Mouse (Mus musculus): ENCODE results near the gene Car14. TPM values are rescaled to one million over a fixed set of nuclear protein-coding genes. Genes with fewer than 3 reads are reported as not detected.
"Not testable (repeated sequence)": the region's sequence is repeated elsewhere in the genome, so short reads cannot be mapped to it uniquely, and the experiment has no call there.

Gene Car14
- 10 to 100 TPM; 49.1 to 56.9 TPM for total RNA-seq (2021)
- long read RNA-seq, experiment 1, partial matches to known transcripts: 2 of 92 reads
- long read RNA-seq, experiment 1, other reads (novel, unspliced or antisense): 88 of 92 reads
- long read RNA-seq, experiment 2, transcript Car14-204 (2 exons, 984 nt): major isoform, 5 of 117 reads
- long read RNA-seq, experiment 2, partial matches to known transcripts: 2 of 117 reads
- long read RNA-seq, experiment 2, other reads (novel, unspliced or antisense): 110 of 117 reads

DNA sequence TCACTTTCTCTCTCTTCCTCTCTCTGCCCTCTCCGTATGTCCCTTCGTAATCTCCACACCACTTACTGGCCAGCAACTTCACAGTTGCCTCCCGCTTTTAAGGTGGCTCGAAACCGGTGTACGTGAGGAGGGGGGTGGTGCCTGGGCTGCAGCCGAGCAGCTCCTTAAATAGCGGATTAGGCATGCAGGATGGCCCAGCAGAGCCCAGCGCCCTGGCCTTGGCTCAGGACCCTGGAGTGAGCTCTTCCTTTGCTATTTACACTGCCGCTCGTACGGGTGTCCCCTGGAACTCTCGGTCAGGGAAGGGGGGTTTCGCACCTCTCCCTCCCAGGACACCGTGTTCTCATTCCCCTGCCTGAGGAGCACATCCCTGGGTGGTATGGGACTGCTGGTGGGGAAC is at the start of gene Car14:
Gene Car14 (minus strand): TSS at position 124 of the 400 bp plus-strand sequence.
- DNase-seq: peak; percentile 45

DNA sequence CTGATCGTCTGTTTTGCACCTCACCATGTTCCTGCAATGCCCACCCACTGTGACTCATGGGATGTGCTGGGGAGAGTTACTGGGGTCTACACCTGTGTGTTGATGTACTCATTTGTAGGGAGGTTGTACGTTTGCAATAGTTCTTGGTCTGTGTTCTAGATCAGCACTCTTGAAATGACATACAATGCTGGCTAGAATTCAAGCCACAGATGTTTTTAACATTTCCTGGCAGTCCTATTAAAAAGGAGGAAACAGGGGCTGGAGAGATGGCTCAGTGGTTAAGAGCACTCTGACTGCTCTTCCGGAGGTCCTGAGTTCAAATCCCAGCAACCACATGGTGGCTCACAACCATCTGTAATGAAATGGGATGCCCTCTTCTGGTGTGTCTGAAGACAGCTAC is 49.0 kb upstream of the Car14 start:
- no peak for DNase-seq

DNA sequence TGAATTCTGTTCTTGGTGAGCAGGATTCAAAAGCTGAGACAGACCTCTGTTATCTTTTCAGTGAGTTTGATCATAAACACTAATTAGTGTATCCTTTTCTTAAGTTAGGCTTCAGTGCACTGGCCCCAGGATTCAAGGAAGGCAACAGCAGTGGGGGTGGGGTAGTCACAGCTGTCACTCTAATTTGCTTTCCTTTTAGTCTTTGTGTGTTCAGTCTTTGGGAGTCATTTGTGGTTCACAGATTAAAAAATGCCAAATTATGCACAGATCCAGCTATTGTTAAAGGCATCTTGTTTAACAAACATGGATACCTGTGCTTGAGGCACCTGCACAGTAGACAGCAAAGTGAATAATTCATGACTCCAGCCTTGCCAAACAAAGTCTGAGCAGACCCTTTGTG is 48.5 kb upstream of the Car14 start:
- no peak for DNase-seq

DNA sequence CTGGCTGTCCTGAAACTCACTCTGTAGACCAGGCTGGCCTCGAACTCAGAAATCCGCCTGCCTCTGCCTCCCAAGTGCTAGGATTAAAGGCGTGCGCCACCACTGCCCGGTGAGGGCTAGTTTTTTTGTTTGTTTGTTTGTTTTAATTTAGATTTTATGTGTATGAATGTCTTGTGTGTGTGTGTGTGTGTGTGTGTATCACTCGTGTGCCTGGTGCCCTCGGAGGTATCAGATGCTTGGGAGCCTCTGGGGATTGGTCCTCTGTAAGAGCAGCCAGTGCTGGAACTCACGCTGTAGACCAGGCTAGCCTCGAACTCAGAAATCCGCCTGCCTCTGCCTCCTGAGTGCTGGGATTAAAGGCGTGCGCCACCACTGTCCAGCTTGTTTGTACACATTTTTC is 47.1 kb upstream of the Car14 start:
- not testable (repeated sequence) for DNase-seq

DNA sequence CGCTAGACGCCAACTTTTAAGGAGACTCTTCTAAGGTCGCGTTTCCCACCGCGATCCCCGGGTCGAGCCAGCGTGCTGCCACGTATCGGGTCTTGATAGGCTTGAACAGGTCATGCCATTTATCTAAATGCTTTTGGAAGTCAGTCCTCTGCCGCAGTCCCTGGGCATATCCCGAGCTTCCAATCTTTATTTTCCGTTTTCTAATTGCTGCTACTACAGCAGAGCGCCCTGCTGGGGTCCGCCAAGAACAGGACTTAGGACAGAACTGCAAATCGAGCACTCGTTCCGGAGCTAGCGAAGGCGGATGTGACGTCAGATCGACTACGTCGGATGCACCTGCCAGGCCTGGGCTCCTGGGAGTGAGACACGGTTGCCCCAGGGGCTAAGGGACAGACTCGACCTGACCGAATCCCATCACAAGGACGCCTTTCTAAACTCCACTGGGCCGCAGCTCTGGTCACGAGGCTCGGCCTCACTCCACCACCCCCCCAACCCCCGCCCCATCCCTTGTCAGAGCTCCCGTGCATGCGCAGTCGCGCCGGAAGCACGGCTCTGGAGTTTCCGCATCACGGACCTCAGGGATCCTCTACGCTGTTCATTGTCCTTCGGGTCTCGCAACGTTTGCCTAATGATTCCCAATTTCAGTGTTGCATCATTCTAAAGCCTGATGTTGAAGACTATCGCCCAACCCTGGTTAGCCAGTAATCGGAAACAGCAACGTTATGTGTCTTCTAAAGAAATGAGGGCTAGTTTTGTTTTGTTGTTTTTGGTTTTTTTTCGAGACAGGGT is 46.5 kb upstream of the Car14 start:
- DNase-seq: peak; percentile 89

DNA sequence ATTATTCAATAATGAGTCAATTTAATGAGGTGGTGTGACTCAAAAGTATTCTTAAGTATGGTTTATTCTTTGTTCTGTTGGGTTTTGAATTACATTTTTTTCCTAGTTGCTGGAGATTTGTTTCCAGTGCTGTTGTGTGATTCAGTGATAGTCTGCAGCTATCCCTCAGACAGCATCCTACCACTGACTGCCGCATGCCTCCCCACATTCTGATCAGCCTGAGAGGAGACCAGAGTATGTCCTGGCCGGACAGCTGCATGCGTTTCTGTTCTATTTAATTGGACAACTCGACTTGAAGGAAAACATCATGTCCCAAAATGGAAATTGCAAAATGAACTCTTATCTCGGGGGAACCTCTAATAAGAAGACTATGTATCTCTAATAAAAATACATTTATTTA is 43.8 kb upstream of the Car14 start:
- no peak for DNase-seq

DNA sequence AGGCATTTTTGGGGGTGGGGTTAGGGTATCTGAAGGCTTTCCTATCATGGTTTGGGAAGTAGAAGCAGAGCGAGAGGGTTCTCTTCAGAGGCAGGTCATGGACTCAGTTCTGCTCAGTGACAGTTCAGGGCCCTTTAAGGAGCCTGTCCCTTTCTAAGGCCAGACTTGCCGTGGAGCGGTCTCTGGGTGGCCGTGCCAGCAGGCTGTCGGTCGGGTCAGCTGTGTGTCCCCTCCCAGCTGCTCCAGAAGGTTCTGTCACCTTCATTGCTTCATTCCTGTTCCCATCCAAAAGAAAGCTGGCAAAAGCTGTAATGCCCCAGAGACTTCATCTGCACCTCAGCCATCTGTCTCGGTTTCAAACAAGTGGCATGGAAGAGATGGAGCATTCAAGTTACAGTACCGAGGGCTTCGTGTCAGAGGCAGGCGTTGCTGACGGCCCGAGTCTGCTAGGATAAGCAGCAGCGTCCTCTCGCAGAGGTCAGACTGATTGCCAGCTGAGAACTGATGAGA is 41.3 kb upstream of the Car14 start:
- DNase-seq: no peak

DNA sequence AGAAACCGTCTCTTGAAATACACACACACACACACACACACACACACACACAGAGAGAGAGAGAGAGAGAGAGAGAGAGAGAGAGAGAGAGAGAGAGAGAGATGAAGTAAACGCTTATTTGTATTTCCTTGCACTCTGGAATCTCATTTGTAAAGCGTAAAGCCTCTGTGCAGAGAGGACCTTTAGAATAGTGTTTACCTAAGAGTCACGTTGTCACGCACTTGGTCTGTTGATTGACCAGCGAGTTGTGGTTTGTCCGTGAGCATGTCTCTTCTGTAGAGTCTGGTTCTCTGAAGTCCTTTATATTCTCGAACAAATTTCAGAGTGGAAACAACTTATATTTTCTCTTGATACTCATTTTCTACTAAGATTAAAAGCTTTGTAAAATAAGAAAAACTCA is 40.3 kb upstream of the Car14 start:
- DNase-seq: no peak

DNA sequence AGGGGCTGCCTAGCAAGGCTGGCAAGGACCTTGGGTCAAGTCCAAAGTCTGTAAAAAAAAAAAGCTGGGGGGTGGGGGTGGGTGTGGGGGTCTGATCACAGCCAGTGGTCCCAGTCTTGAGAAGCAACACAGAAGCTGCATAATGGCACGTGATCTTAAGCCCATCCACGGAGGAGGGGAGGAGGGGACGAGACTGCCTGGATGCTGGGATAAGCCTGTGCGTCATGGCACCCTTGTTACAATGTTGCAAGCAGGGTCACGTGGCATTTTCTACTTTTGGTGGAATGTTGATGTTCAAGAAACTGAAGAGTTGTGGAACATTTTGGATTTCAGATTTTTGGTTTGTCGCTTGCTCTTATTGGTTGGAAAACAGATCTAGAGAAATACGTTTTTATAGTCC is 38.7 kb upstream of the Car14 start:
- DNase-seq: no peak

DNA sequence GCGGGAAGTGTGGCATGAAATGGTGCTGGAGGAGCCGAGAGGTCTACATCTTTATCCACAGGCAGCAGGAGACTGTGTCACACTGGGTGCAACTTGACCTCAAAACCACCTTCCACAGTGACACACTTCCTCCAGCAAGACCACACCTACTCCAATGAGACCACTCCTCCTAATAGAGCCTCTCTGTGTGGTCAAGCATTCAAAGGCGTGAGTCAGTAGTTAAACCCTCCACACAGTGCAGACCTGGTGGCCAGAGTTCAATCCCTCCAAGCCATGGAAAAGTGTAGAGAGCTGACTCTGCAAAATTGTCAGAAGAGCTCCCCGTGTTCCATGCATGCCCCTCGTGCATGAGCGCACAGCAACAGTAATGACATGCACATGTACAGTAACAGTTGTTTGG is 38.3 kb upstream of the Car14 start:
- DNase-seq: no peak

DNA sequence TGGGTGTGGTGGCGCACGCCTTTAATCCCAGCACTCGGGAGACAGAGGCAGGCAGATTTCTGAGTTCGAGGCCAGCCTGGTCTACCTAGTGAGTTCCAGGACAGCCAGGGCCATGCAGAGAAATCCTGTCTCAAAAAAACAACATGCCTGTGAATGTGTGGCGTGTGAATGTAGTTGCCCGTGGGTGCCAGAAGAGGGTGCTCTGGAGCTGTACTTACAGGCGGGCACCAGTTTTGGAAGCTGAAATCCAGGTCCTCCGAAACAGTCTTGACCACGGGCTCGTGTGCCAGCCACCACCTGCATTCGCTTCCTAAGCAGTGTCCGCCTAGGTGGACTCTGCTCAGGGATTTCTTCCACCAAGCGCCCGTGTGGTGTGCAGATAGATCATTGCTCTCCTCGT is 34.3 kb upstream of the Car14 start:
- DNase-seq: peak; percentile 22

DNA sequence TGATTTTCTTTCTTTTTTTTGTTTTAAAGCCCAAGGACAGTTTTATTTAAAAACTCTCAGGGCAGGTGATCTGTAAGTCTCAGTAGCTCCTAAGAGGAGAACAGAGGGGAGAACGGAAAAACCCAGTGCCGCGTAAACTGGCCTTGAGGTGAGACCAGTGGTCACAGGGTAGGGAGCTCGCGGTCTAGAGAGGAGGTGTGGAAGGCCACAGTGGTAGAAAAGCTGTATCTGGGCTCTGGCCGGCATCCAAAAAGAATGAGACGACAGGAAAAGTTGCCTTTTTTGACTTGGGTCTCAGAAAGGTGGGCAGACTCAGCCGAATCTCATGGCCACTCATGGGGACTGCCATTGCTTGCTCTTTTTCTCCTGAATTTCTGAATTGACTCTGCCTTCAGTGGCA is 33.7 kb upstream of the Car14 start:
- no peak for DNase-seq

DNA sequence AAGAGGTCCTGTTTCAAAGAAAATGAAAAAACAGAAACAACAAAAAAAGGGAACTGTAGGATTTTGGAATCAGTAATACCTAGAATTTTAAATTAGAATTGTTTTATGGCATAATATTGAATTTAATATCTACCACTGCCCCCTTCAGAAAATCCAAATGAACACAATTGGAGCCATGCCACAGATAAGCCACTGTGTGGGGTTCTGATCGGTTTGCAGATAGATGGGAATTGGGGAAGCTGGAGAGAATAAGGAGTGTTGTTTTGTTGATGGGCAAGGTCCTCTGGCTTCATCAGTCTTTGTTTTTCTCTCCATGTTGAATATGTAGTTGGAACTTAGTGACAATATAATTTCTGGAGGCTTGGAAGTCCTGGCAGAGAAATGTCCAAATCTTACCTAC is 30.0 kb upstream of the Car14 start:
- no peak for DNase-seq

DNA sequence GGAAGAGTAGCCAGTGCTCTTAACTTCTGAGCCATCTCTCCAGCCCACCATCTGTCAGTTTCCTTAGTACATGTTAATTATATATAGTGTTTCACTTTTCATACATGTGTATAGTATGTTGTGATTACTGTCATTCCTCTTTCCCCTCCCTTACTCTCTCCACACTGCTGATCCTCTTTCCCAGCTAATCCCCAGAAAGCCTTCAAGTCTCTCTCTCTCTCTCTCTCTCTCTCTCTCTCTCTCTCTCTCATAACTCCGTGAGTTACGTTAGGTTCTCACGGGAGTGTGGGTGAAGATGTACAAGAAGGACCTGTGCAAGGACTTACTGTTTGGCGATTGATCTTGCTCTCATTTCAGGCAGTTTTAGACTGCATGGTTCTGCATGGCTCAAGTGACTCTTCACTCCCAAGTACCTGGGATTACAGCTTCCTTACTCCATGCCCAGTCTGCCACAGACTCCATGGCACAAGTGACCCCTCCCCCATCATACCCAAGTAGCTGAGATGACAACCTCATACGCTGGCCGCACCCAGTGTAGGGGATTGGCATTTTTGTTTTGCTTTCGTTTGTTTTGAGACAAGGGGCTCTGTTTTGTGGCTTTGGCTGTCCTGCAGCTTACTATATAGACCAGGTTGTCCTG is 28.7 kb upstream of the Car14 start:
- no peak for DNase-seq

DNA sequence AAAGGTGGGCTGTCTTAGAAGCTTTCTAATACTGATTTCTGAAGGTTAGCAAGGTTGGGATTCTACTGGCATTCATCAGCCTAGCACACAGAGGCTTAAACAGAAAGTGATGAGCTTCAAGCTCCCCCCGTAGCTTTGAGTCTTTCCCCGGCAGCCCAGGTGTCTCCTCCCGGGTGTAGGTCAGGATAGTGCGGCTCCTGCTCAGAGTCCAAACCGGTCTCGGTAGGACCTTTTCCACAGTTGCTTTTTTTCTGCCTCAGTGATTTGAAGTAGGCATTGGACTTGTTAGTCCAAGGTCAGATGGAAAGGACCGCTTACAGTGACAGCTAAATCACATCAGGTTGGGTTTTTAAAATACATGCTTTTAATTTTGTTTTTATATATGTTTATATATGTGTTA is 28.1 kb upstream of the Car14 start:
- DNase-seq: no peak

DNA sequence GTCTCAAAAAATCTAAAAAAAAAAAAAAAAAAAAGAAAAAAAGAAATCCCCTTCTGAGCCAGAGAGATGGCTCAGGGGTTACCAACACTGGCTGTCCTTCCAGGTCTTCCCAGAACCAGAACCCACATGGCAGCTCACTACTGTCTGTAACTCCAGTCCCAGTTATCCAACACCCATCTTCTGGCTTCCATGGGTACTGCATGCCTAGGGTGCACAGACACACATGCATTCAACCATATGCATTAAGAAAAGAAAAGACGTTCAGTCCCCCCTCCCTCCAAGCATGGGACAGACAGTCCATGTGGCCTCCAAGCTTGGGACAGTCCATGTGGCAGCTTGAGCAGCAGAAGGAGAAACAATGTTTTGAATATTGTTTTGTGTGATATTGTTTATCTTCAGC is 27.7 kb upstream of the Car14 start:
- DNase-seq: no peak

DNA sequence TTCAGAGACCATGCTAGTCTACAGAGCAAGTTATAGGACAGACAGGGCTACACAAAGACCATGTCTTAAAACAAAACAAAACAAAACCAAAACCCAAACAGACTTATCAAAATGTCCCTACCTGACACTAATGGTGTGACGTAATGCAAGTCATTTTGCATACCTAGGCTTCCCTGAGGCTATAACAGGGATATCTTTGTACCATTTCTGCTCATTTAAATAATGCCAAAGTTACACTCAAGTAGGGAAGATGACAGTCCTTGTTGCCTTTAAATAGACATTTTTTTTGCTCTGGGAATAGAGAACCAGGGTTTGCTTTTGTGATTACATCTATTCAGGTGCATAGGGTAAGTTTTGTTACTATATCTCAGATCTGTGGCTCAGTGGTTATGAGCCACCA is 27.0 kb upstream of the Car14 start:
- no peak for DNase-seq

DNA sequence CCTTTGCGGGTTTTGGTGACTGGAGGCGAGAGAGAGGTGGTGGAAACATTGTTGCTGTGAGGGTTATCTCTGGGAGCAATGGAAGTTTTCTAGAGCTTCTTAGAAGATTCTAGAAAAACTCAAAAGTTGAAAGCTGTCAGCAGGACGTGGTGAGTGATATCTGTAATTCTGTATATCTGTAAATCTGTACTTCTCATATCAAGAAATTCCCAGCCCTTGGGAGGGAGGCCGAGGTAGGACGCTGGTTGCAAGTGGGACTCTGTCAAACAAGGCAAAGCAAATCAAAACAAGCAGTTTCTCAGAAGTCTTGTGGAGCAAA is 25.9 kb upstream of the Car14 start:
- DNase-seq: no peak

DNA sequence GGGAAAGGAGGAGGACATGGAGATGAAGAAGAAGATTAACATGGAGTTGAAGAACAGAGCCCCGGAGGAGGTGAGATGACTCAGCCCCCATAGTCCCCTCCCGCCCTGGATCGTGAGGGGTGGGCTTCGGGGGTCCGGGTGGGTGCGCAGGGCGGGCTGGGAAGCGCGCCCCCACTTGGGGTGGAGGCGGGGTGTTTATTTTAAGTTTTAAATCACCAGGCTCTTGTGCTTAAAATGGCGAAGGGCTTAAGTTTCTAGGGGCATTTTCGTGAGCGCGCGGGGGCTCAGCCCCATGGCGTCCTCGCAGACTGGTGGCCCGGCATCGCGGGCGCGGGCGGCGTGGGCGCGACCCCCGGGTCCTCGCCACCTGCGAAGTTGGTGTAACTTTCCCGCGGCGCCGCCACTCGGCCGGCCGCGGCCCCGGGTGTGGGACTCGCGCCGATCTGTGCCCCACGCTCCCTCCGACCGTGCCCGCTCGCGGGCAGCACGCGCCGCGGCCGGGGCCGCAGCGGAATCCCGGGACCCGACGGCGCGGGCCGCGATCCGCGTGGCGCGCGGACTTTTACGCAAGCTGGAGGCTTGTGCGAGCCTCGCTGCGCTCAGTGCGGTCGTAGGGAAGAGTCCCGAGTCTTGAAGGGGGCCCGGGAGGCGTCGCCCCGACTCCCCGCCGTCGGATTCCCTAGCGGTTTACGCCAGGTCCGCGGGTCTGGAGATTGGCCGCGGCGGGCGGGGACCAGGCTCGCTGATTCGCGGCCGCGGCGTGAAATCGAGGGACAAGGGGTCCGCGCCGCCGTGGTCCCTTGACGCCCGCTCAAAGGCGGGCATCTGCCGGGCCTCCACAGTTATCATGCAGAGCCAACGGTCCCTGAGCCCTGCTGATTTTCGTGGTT is 25.3 kb upstream of the Car14 start:
- DNase-seq: peak; percentile 68

DNA sequence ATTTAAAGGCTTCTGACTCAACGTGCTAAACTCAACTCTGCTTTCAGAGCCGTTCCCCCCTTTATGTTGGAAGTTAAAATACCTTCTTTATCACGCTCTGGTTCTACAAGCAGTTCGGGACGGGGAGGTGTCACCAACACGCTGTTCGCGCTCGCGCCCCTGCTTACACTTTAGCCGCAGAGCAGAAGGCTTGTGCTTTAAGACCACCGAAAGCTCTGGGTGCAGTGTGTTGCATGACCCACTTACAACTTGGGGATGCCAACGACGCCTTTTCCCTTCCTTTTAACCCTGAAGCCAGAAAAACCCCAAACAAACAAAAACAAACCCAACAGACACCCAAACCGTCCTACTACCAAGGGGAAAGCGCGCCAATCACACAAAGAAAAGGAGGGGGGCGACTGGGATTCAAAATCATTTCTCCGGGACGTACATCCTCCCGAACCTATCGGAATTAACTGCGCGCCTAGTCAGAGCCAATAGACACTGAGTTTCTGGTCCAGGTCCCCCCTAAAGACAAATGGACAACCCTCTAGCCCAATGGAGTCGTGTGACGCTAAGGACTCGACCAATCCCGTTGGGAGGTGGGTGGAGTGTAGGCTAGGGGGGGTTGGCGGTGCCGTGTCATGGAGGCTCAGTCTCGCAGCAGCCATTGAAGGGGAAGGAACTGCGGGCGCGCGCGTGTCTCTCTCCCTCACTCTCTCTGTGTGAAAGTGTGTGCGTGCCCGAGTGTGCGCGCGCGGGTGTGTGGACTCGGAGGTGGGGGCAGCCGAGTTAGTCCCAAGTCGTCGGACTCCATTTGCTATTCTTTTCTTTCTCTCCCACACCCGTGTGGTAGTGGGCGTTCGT is 24.4 kb upstream of the Car14 start, which contains the start of gene Anp32e:
Gene Anp32e (plus strand): TSS at position 589 of the 846 bp plus-strand sequence.
- peak; percentile 93 for DNase-seq

DNA sequence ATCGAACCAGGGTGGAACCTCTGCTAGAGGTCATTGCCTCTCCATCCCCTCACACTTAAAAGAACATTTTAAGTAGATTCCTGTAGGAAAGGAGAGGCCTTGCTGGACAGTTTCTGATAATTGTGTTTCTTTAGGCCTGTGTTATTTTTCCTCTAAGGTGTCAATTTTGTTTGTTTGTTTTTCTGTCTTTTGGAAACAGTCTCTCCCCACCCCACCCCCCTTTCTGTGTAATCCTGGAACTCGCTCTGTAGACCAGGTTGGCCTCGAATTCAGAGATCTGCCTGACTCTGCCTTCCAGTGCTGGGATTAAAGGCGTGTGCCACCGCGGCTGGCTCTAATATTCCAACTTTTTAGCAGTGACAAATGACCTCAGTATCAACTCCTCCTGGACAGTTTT is 23.8 kb upstream of the Car14 start:
- no peak for DNase-seq
